Mouse (Mus musculus) cerebellum, adult 11-12 months (tissue): ENCODE measurements around the gene Trim44.

Source experiments
- DNase-seq: peaks from one replicate; pipeline ENCODE4 v3.0.0; 2022

The Trim44 gene

GRCm38 (mm10) chr2:102362896-102363530 is 44.6 kb downstream of the Trim44 start:
- no peak for DNase-seq

GRCm38 (mm10) chr2:102362266-102362665 is 45.4 kb downstream of the Trim44 start:
- DNase-seq, result no peak

- peak; percentile 21 for DNase-seq
Measured at GRCm38 (mm10) chr2:102356879-102357695, 50.5 kb downstream of the Trim44 start.

- no peak for DNase-seq
Measured at GRCm38 (mm10) chr2:102354076-102354475, 53.6 kb downstream of the Trim44 start.

DNA sequence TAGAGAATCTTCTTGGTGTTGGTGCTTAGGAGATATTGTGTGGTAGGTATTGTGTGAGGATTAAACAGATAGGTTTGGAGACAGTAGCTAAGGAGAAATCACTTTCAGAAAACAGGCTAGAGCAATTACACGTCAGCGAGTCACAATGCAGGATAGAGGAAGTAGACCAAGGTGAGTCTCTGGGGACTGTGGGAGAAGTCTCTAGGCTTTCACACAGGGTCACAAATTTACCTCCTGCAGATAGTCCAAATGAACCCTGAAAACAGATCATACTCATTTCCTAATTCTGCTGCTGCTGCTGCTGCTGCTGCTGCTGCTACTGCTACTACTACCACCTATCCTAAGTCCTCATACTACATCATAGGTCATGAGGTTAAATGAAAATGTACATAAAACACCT is 66.2 kb downstream of the Trim44 start:
- no peak for DNase-seq

GRCm38 (mm10) chr2:102336816-102337215 is 70.8 kb downstream of the Trim44 start:
- no peak for DNase-seq

- DNase-seq, result no peak
Measured at GRCm38 (mm10) chr2:102331932-102332331, 75.7 kb downstream of the Trim44 start.

DNA sequence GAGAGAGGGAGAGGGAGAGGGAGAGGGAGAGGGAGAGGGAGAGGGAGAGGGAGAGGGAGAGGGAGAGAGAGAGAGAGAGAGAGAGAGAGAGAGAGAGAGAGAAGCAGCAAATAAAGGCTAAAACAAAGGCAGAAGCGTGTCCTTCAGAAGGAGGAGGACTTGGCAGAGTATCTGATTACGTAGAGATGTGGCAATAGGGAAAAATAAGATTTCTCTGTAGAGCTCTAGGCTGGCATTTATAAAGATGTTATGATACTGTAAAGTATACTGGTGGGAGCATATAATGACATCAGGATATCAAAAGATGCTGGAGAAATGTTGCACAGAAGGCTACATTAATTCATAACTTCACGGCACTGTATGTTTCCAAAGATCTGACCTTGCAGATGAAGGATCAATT is 76.5 kb downstream of the Trim44 start:
- no peak for DNase-seq

- no peak for DNase-seq
Measured at GRCm38 (mm10) chr2:102325921-102326320, 81.7 kb downstream of the Trim44 start.

- no peak for DNase-seq
Measured at GRCm38 (mm10) chr2:102324336-102324735, 83.3 kb downstream of the Trim44 start.

DNA sequence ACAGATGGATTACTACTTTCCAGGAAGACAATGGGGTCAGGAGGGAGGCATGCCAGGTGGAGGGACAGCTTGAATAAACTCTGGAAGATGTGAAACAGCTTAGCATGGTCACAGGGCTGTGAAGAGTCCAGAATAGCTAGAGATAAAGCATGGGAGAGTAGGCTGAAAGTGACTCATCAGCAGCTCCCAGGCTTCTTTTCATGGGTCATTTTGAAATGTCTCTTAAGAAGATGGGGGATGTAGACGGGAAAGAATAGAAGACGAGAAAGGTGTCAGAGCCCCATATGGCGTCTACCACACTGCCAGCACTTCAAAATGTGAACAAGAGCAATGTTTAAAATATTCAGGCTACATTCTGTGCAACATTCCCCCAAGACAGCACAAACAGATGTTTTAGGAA is 91.1 kb downstream of the Trim44 start:
- DNase-seq, result peak; percentile 28

DNA sequence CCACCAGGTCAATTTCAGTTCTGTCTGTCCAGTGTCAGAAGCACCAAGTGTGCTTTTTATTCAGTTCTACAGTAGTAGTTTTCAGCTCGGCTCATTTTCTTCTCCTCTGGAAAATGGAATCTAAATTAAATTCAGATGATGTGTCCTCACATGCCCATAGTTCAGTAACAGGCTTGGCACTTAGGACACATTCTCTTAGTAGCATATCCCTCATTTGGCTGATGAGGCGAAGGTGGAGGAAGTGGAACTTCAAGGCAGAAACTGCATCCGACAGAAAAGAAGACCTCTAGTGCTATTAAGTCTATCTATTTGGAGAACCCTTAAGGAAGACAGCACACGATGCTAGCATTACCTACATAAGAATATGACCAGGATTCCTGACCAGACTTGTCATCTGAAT is 92.5 kb downstream of the Trim44 start:
- DNase-seq, result no peak

- no peak for DNase-seq
Measured at GRCm38 (mm10) chr2:102314610-102315009, 93.0 kb downstream of the Trim44 start.

- DNase-seq, result no peak
Measured at GRCm38 (mm10) chr2:102314068-102314467, 93.6 kb downstream of the Trim44 start.

DNA sequence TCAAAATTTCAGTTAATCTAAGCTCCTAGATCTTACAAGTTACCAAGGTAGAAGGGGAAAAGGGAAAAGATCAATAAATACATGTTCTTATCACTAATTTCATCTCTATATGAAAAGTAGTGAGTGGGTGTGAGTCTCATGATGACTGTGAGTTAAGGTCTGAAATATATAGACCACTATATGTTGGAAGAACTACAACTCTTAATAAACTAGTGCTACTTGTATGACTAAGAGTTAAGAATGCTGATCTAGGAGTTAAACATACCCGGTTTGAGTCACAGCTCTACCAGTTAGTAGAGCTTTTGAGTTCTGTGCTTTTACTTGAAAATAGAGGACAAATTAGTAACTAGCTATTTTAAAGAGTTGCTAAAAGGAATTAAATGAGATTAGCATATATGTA is 94.7 kb downstream of the Trim44 start:
- DNase-seq, result no peak

DNA sequence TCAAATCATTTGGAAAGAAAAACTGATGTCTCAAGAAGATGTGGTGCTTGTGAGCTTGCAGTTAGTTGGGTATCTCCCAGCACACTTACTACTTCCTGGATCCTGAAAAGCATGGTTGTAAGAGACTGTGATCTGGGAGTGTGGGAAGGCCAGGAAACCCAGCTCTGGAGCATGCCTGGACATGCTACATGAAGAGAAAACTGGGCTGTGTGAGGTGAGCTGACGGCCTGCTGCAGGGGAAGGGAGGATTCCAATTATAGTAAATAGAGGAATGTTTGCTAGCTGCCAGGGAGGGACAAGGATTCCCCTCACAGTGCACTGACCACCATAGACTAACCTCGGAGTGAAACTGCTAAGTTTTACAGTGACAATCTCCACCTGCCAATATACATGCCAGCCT is 104.4 kb downstream of the Trim44 start:
- DNase-seq, result no peak

GRCm38 (mm10) chr2:102302532-102302931 is 105.1 kb downstream of the Trim44 start:
- no peak for DNase-seq

DNA sequence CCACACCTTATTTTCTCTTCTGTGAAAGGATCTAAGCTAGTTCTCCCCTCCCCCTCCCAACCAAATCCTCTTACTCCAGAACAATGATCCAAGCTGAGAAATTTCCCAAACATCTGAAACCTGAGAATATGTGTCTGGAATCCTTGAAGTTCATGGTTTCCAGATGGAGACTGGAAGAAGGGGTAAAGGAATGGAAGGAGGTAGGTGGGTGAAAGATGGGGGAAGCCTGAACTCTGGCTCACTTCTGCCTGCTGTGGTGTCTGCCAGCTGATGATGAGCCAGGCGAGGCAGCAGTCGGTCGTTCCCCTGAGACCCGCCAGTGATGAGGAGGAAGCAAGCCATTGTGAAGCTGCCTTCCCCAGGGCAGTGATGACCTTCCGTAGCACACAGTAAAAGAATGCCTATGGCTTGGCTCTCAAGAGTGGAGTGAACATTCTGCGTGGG is 112.8 kb downstream of the Trim44 start:
- DNase-seq, result no peak

DNA sequence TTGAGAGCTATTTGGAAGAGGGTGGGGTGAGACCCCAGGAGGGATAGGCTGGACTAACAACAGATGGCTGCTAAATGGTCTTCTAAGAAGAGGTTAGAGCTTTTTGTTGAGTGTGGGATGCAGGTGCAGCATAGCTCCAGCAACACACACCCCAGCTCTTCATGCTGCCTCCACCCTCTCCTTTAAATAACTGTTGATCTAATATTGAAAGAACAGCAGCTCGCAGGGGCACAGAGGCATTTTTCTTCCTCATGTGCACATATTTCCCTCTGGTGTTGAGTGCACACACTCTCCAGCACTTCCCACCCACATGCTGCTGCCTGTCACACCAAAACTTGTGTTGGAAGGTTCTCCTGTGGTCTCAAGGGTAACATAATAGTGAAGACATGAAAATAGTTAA is 114.4 kb downstream of the Trim44 start:
- DNase-seq, result no peak

DNA sequence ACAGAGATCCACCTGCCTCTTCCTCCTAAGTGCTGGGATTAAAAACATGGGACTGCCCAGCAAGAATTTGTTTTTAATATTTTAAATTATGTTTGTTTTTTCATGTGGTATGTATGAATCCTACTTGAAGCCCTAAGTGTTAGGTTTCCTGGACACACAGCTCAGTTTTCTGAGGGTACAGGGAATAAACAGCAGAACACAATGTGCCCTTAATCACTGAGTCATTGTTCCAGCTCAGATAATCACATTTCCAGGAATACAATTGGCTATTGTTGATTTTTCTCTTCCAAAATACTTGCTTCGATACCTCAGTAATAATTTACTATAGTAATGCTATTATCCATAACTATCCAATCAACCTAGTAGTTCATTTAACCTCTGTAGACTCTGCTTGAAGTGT is 115.6 kb downstream of the Trim44 start:
- DNase-seq, result no peak

- no peak for DNase-seq
Measured at GRCm38 (mm10) chr2:102291533-102291932, 116.1 kb downstream of the Trim44 start.

DNA sequence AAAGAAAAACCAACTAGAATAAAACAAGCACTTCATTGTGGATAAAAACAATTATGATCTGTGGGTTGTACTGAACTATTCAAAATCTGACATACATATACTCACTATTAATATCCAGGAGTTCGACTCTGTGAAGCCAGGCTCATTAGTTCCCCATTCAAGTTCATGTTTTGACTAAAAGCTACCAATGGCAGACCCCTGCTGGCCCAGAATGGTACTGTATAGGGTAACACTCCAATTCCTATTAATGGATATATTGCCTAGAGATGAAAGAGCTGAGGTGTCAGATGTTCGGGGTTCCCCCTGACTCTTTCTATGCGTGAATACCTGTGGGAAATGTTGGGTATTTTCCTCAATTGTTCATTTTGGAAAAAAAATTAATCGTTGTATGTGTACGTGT is 117.6 kb downstream of the Trim44 start:
- peak; percentile 33 for DNase-seq

GRCm38 (mm10) chr2:102288676-102289075 is 119.0 kb downstream of the Trim44 start:
- DNase-seq, result no peak

DNA sequence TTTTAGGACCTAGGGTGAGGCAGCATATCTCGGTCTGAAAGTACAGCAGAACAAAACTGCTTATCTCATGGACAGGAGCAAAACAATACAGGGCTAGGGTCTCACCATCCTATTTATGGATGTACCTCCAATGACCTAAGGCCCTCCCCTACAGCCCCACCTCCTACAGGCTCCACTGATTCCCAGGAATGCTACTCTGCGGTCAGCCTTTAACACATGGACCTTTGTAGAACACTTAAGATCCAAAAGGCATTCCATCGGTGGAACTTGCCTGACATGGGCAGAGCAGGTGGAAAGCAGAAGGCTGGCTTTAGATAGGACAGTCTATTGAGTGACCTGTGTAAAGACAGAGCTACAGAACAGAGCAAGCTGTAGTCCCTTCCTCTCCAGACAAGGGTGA is 120.3 kb downstream of the Trim44 start:
- DNase-seq, result no peak

- DNase-seq, result no peak
Measured at GRCm38 (mm10) chr2:102282081-102282480, 125.5 kb downstream of the Trim44 start.
